Mouse (Mus musculus) lung, postnatal 0 days (tissue): ENCODE measurements at regions not wholly inside any gene's neighbourhood (a gene's known extent, or its start where the extent isn't known, plus 50 kb on each side); places are given as distances from the start of the nearest gene placed in this dataset.

Source experiments
- CTCF ChIP-seq: IDR thresholded peaks from 2 replicates; pipeline ENCODE4 v1.5.1; 2016; ENCODE audit warnings: antibody characterized with exemption, mild to moderate bottlenecking
- EP300 ChIP-seq: IDR thresholded peaks from 2 replicates; pipeline ENCODE4 v1.6.1; 2016; ENCODE audit warnings: antibody characterized with exemption, mild to moderate bottlenecking, control low read depth

- TF ChIP-seq CTCF (no peak), EP300 (no peak)
Measured at GRCm38 (mm10) chr8:125330638-125331037, 239.0 kb downstream of the Sipa1l2 start.
